Mouse (Mus musculus): Measurements from ENCODE around the gene Tmem30b.
"Not testable (repeated sequence)": the region's sequence is repeated elsewhere in the genome, so short reads cannot be mapped to it uniquely, and the experiment has no call there.

Gene Tmem30b

GRCm38 (mm10) chr12:73546086-73546711 lies at the start of gene Tmem30b:
Gene Tmem30b, minus strand, starts transcription at chr12:73546392.
- DNase-seq (ENCODE audit: low read depth, low spot score), result no peak

- DNase-seq (ENCODE audit: low read depth, low spot score), result no peak
These were observed 49.0 kb upstream of the Tmem30b start for GRCm38 (mm10) chr12:73595226-73595625.

- DNase-seq (ENCODE audit: low read depth, low spot score), result no peak
These were observed 48.1 kb upstream of the Tmem30b start for GRCm38 (mm10) chr12:73594177-73594745.

GRCm38 (mm10) chr12:73593021-73593798 lies 47.0 kb upstream of the Tmem30b start:
- DNase-seq (ENCODE audit: low read depth, low spot score), result no peak

- no peak for DNase-seq (ENCODE audit: low read depth, low spot score)
These were observed 45.4 kb upstream of the Tmem30b start for GRCm38 (mm10) chr12:73591625-73592024.

GRCm38 (mm10) chr12:73590627-73591276 lies 44.6 kb upstream of the Tmem30b start:
- DNase-seq (ENCODE audit: low read depth, low spot score), result no peak

GRCm38 (mm10) chr12:73587262-73587661 lies 41.1 kb upstream of the Tmem30b start:
- DNase-seq (ENCODE audit: low read depth, low spot score), result no peak

- no peak for DNase-seq (ENCODE audit: low read depth, low spot score)
These were observed 39.7 kb upstream of the Tmem30b start for GRCm38 (mm10) chr12:73585850-73586249.

- DNase-seq (ENCODE audit: low read depth, low spot score), result no peak
These were observed 39.1 kb upstream of the Tmem30b start for GRCm38 (mm10) chr12:73585241-73585801.

- DNase-seq (ENCODE audit: low read depth, low spot score), result peak; percentile 72
These were observed 38.5 kb upstream of the Tmem30b start, which contains the start of gene Prkch for GRCm38 (mm10) chr12:73584610-73585240. Gene Prkch, plus strand, starts transcription at chr12:73584796.

- peak; percentile 38 for DNase-seq (ENCODE audit: low read depth, low spot score)
These were observed 37.8 kb upstream of the Tmem30b start for GRCm38 (mm10) chr12:73583813-73584609.

GRCm38 (mm10) chr12:73583318-73583717 lies 37.1 kb upstream of the Tmem30b start:
- no peak for DNase-seq (ENCODE audit: low read depth, low spot score)

- DNase-seq (ENCODE audit: low read depth, low spot score), result no peak
These were observed 34.6 kb upstream of the Tmem30b start for GRCm38 (mm10) chr12:73580811-73581210.

GRCm38 (mm10) chr12:73578141-73578540 lies 31.9 kb upstream of the Tmem30b start:
- no peak for DNase-seq (ENCODE audit: low read depth, low spot score)

GRCm38 (mm10) chr12:73574632-73575031 lies 28.4 kb upstream of the Tmem30b start:
- no peak for DNase-seq (ENCODE audit: low read depth, low spot score)

GRCm38 (mm10) chr12:73565620-73565969 lies 19.4 kb upstream of the Tmem30b start:
- DNase-seq (ENCODE audit: low read depth, low spot score), result no peak

- DNase-seq (ENCODE audit: low read depth, low spot score), result no peak
These were observed 18.8 kb upstream of the Tmem30b start for GRCm38 (mm10) chr12:73564795-73565619.

- no peak for DNase-seq (ENCODE audit: low read depth, low spot score)
These were observed 18.0 kb upstream of the Tmem30b start for GRCm38 (mm10) chr12:73564176-73564575.

GRCm38 (mm10) chr12:73563122-73563521 lies 16.9 kb upstream of the Tmem30b start:
- not testable (repeated sequence) for DNase-seq (ENCODE audit: low read depth, low spot score)

- no peak for DNase-seq (ENCODE audit: low read depth, low spot score)
These were observed 13.9 kb upstream of the Tmem30b start for GRCm38 (mm10) chr12:73560091-73560490.

Measured in forelimb bud, embryonic 11.5 days (tissue).